In genomic region chr16:49839681-49840535, GRCm38 (mm10) we compare ENCODE assay signal across 8 mouse cellular contexts. TPM values are rescaled to one million over a fixed set of nuclear protein-coding genes. Genes with fewer than 3 reads are reported as not detected.
DNase-seq lines count a peak whose midpoint lies in the region; ATAC-seq and TF ChIP-seq lines count a peak whose summit lies in the region.

No protein-coding gene starts in this region.

- H3K4me3 ChIP-seq in heart, adult 2 months, result no peak overlapping the region
- no peak overlapping the region for H3K4me3 ChIP-seq in kidney, postnatal 0 days (replicated peaks; ENCODE audit: low read depth, low read length)
- no peak overlapping the region for H3K4me3 ChIP-seq in stomach, embryonic 15.5 days (replicated peaks)

- 0 out of 2 replicates have a peak, but pooled peaks have one; percentile 2 for TF ChIP-seq CTCF in heart, adult 2 months (IDR thresholded peaks at IDR 0.05)
- no peak for TF ChIP-seq CTCF in kidney, postnatal 0 days (IDR thresholded peaks at IDR 0.05; ENCODE audit: low read depth)

- ATAC-seq in kidney, postnatal 0 days (replicated peaks; ENCODE audit: low FRiP score, low read depth), result peak; percentile 43
- peak; percentile 78 for ATAC-seq in megakaryocyte, adult 5-6 weeks (ENCODE audit: poor library complexity, severe bottlenecking)
- ATAC-seq in stomach, embryonic 15.5 days (ENCODE audit: insufficient read depth, low FRiP score, low read depth), result peak; percentile 96

- no peak overlapping the region for H3K9ac ChIP-seq in heart, adult 2 months (ENCODE audit: low read depth, low read length)
- no peak overlapping the region for H3K9ac ChIP-seq in kidney, postnatal 0 days (ENCODE audit: low read depth, low read length)
- no peak overlapping the region for H3K9ac ChIP-seq in stomach, embryonic 15.5 days

- H3K4me1 ChIP-seq in heart, adult 2 months (ENCODE audit: control insufficient read depth, insufficient read depth, low read length), result no peaks in the 10 kb centered on the region
- H3K4me1 ChIP-seq in kidney, postnatal 0 days (replicated peaks; ENCODE audit: insufficient read depth, low read length), result peaks cover 4% of the 10 kb centered on the region
- H3K4me1 ChIP-seq in stomach, embryonic 15.5 days, result no peaks in the 10 kb centered on the region

- no peak overlapping the region; the same call in 1 of the 2 replicates for H3K27ac ChIP-seq in heart, adult 2 months
- H3K27ac ChIP-seq in kidney, postnatal 0 days, result no peak overlapping the region; the same call in 1 of the 2 replicates
- peak overlapping the region; percentile 31; the same call in 1 of the 2 replicates for H3K27ac ChIP-seq in stomach, embryonic 15.5 days

- 59% methylated on average over 15 of the region's 15 CpGs for WGBS in heart, adult 2 months
- 51% methylated on average over 15 of the region's 15 CpGs for WGBS in kidney, postnatal 0 days
- WGBS in stomach, embryonic 15.5 days, result 51% methylated on average over 15 of the region's 15 CpGs

- DNase-seq in right cerebral cortex, postnatal 14 days, result peak; percentile 9
- no peak for DNase-seq in right cerebral cortex, postnatal 25 days
- DNase-seq in c-Kit-positive CD71-negative TER-119-negative erythroid progenitor cells, embryonic 14.5 days (ENCODE audit: low read depth), result peak; percentile 79
- DNase-seq in heart, adult 2 months, result peak; percentile 31 to 61
- peak; percentile 41 for DNase-seq in kidney, postnatal 0 days (ENCODE audit: low spot score)
- no peak for DNase-seq in left cerebral cortex, adult 8-10 months (ENCODE audit: low spot score in 2 of 2)

- H3K27me3 ChIP-seq in heart, adult 2 months (ENCODE audit: control insufficient read depth, insufficient read depth, low read length), result no peaks in the 10 kb centered on the region
- no peaks in the 10 kb centered on the region for H3K27me3 ChIP-seq in kidney, postnatal 0 days (ENCODE audit: insufficient read depth, low read length)
- no peaks in the 10 kb centered on the region for H3K27me3 ChIP-seq in stomach, embryonic 15.5 days (replicated peaks)

- H3K36me3 ChIP-seq in heart, adult 2 months (ENCODE audit: control insufficient read depth, insufficient read depth, low read length), result no peaks in the 10 kb centered on the region
- H3K36me3 ChIP-seq in kidney, postnatal 0 days (ENCODE audit: insufficient read depth, low read length), result no peaks in the 10 kb centered on the region
- no peaks in the 10 kb centered on the region for H3K36me3 ChIP-seq in stomach, embryonic 15.5 days

- no peak for TF ChIP-seq POLR2A in heart, adult 2 months (IDR thresholded peaks at IDR 0.05; ENCODE audit: insufficient read depth, low read depth, low read length)

- no peak for TF ChIP-seq EP300 in heart, adult 2 months (IDR thresholded peaks at IDR 0.05; ENCODE audit: insufficient read depth, low read depth, low read length)

- H3K4me2 ChIP-seq in kidney, postnatal 0 days (ENCODE audit: low read length), result no peak overlapping the region
- no peak overlapping the region; the same call in 1 of the 2 replicates for H3K4me2 ChIP-seq in stomach, embryonic 15.5 days

- intact Hi-C loops in heart, adult 2 months (cut with DNase I), result no loop called here

- H3K79me2 ChIP-seq in heart, adult 2 months (replicated peaks; ENCODE audit: control insufficient read depth, insufficient read depth, low read length), result no peaks in the 10 kb centered on the region

- H3K9me3 ChIP-seq in kidney, postnatal 0 days (replicated peaks; ENCODE audit: low read length), result no peaks in the 10 kb centered on the region
- no peaks in the 10 kb centered on the region for H3K9me3 ChIP-seq in stomach, embryonic 15.5 days

RNA-seq across cellular contexts. Expression of gene Cd47, which starts 39.6 kb away (rescaled TPM):
- total RNA-seq in heart, adult 2 months (2021), result 10 to 100 TPM; 76.5 to 87.1 TPM
- 30.9 and 49.3 TPM in 2 replicates for polyA plus RNA-seq in heart, adult 2 months (2012; rRNA removed)
- polyA plus RNA-seq in kidney, postnatal 0 days (2015; fragmentation: Nextera tagmentation; extraction: Ambion mirVana), result 95.6 and 99.0 TPM in 2 replicates
- 343 and 360 TPM in 2 replicates for total RNA-seq in megakaryocyte, adult 5-6 weeks (2015)
- total RNA-seq in megakaryocyte, adult 5-6 weeks (2017), result 145 and 164 TPM in 2 replicates
- polyA plus RNA-seq in stomach, embryonic 15.5 days (2015; fragmentation: Nextera tagmentation; extraction: Ambion mirVana), result 90.4 and 103 TPM in 2 replicates
- 100 to 1,000 TPM; 239 to 271 (median 254) TPM for total RNA-seq in left cerebral cortex, adult 8-10 months (2022)

Comparison
In these comparisons a context has a peak if more than half of its experiments do, and no peak if none do; other contexts are left out.
1. DNase-seq: peak in right cerebral cortex, postnatal 14 days (single experiment), c-Kit-positive CD71-negative TER-119-negative erythroid progenitor cells, embryonic 14.5 days (single experiment), heart, adult 2 months (2 of 2) and kidney, postnatal 0 days (single experiment); none in right cerebral cortex, postnatal 25 days (single experiment) and left cerebral cortex, adult 8-10 months (0 of 2).
2. ATAC-seq: peak in every context shown above with its lines; median percentile 96 in stomach, embryonic 15.5 days; 78 in megakaryocyte, adult 5-6 weeks; 43 in kidney, postnatal 0 days.